Mouse (Mus musculus) spleen, postnatal 4 days (tissue): ENCODE measurements around the gene Lipt2.
A peak's percentile ranks its signal among the peaks of the same experiment; 100 is the strongest.

Source experiments
- DNase-seq, 2 experiments: peaks; one replicate each; pipeline ENCODE4 v3.0.0; 2022; ENCODE audit warnings: low spot score in 2 of 2

Gene Lipt2

GRCm38 (mm10) chr7:100170756-100171155, 11.7 kb downstream of the Lipt2 start:
- DNase-seq: no peak

- DNase-seq: no peak
These were observed 17.2 kb downstream of the Lipt2 start, which contains the start of gene Kcne3 for GRCm38 (mm10) chr7:100176269-100176668. Gene Kcne3, plus strand, starts transcription at chr7:100176502.

GRCm38 (mm10) chr7:100178016-100178890, 19.2 kb downstream of the Lipt2 start:
- peak; percentile 42 to 72 for DNase-seq

- no peak for DNase-seq
These were observed 19.8 kb downstream of the Lipt2 start for GRCm38 (mm10) chr7:100178891-100179233.

GRCm38 (mm10) chr7:100179394-100179793, 20.3 kb downstream of the Lipt2 start:
- DNase-seq: no peak

- DNase-seq: no peak
These were observed 20.8 kb downstream of the Lipt2 start for GRCm38 (mm10) chr7:100179836-100180407.

- DNase-seq: no peak
These were observed 22.1 kb downstream of the Lipt2 start for GRCm38 (mm10) chr7:100181176-100181575.

- no peak for DNase-seq
These were observed 22.5 kb downstream of the Lipt2 start for GRCm38 (mm10) chr7:100181614-100182013.

- DNase-seq: no peak
These were observed 23.3 kb downstream of the Lipt2 start for GRCm38 (mm10) chr7:100182388-100182787.

- peak; percentile 28 to 72 for DNase-seq
These were observed 28.5 kb downstream of the Lipt2 start for GRCm38 (mm10) chr7:100187601-100188000.

GRCm38 (mm10) chr7:100190167-100190566, 31.1 kb downstream of the Lipt2 start:
- no peak for DNase-seq

- DNase-seq: peak; percentile 53 to 84
These were observed 31.7 kb downstream of the Lipt2 start for GRCm38 (mm10) chr7:100190778-100191177.

- DNase-seq: no peak
These were observed 42.1 kb downstream of the Lipt2 start for GRCm38 (mm10) chr7:100201191-100201590.

GRCm38 (mm10) chr7:100203616-100204015, 44.5 kb downstream of the Lipt2 start:
- DNase-seq: no peak

- DNase-seq: peak in 1 of 2 experiments; percentile 30
These were observed 45.8 kb downstream of the Lipt2 start for GRCm38 (mm10) chr7:100204871-100205270.

- DNase-seq: peak in 1 of 2 experiments; percentile 28
These were observed 47.1 kb downstream of the Lipt2 start for GRCm38 (mm10) chr7:100206144-100206543.

GRCm38 (mm10) chr7:100207886-100208285, 48.8 kb downstream of the Lipt2 start:
- no peak for DNase-seq
